Mouse (Mus musculus): ENCODE results near the gene Ppp2r5b.

GRCm38 (mm10) chr19:6283001-6283400, 47.3 kb upstream of the Ppp2r5b start:
- TF ChIP-seq CTCF (conservative IDR thresholded peaks at IDR 0.05; ENCODE audit: low read length): no peak
- no peak for TF ChIP-seq NANOG (IDR thresholded peaks at IDR 0.05; ENCODE audit: borderline replicate concordance, low read length)

All from E14TG2a.4 (cell line).